Mouse (Mus musculus): ENCODE measurements around the gene Tnfrsf13c.

The Tnfrsf13c gene

GRCm38 (mm10) chr15:82207504-82208219 lies 16.5 kb downstream of the Tnfrsf13c start:
- no peak for DNase-seq (ENCODE audit: low spot score)

- DNase-seq (ENCODE audit: low spot score): no peak
Measured at GRCm38 (mm10) chr15:82207105-82207459, 17.1 kb downstream of the Tnfrsf13c start.

DNA sequence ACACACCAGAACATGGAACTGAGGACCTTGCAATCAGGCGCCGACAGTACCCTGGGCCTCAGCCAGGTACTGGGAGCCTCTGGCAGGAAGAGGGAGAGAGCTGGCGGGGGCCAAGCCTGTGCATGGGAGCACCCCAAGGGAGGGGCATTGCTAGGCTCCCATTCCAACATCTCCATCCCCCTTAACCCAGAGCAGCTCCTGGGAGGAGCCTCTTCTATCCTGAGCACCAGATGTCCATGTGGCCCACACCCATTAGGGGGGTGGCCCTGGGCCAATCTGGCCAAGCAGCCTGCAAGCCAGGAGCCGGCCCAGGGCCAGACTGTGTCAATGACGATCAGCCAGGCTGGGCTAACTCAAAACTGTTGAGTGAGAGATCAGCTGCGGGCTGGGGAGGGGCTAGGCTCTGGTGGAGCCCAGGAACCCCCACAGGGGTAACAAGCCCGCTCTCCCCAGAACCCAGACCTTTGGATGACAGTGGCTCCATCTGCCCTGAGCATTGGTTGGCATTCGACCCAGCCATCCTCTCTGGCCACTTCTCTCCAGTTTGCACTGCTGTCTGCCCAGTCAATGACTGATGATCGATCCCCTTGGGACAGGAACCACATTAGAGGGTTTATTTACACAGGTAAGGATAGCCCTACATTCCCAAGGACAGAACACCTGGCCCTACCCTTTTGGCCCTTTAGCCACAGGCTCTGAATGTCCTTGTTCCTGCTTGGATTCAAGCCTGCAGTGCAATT lies 17.6 kb downstream of the Tnfrsf13c start:
- peak; percentile 48 for DNase-seq (ENCODE audit: low spot score)

DNA sequence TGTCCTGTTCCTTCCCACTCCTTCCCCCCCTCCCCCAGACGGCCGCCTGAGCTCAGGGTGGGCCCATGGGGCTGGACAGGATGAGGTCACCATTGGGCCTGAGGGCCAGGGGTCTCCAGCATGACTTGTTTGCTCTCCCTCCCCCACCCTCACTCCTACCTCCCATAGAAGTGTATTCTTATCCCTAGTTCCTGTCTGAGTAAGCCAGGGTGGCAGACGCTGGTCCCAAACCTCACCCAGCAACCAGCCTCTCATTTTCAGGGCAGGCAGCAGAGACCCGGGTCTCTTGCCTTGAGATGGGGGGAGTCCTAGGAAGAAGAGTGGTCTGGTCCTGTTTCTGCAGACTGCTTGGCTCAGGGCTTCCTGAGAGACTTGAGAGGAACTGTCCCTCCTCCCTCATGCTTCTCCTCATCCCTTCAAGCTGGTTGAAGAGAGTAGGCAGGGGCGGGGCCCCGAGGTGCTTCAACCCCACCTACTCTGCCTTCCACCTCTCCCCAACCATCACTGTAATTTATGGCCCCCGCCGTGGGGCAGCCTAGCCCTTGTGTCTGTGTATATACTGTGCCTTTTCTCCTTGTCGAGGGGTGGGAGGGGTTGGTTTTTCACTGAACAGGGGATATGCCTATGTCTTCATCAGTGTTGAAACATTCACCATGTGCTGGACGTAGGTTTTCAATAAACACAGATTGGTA lies 19.3 kb downstream of the Tnfrsf13c start:
- no peak for DNase-seq (ENCODE audit: low spot score)

GRCm38 (mm10) chr15:82203611-82204351 lies 20.4 kb downstream of the Tnfrsf13c start:
- DNase-seq (ENCODE audit: low spot score): no peak

DNA sequence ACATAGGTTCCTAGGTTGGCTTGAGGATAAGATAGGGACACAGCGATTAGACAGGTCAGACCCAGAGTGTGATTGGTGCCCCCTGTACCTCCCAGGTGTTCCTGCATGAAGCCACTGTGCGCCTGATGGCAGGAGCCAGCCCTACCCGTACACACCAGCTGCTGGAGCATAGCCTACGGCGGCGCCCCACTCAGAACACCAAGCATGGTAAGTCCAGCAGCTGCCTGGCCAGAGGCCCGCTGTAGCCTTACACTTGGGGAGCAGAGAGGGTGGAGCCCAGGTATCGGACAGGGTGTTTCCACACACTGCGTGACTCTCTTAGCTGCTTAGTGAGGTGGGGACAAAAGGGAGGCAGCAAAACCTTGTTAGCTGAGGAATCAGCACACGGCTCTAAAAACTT lies 21.1 kb downstream of the Tnfrsf13c start:
- no peak for DNase-seq (ENCODE audit: low spot score)

- no peak for DNase-seq (ENCODE audit: low spot score)
Measured at GRCm38 (mm10) chr15:82202086-82202485, 22.1 kb downstream of the Tnfrsf13c start.

GRCm38 (mm10) chr15:82199546-82199945 lies 24.6 kb downstream of the Tnfrsf13c start:
- no peak for DNase-seq (ENCODE audit: low spot score)

GRCm38 (mm10) chr15:82198342-82198741 lies 25.8 kb downstream of the Tnfrsf13c start:
- DNase-seq (ENCODE audit: low spot score): no peak

GRCm38 (mm10) chr15:82197937-82198336 lies 26.2 kb downstream of the Tnfrsf13c start:
- no peak for DNase-seq (ENCODE audit: low spot score)

DNA sequence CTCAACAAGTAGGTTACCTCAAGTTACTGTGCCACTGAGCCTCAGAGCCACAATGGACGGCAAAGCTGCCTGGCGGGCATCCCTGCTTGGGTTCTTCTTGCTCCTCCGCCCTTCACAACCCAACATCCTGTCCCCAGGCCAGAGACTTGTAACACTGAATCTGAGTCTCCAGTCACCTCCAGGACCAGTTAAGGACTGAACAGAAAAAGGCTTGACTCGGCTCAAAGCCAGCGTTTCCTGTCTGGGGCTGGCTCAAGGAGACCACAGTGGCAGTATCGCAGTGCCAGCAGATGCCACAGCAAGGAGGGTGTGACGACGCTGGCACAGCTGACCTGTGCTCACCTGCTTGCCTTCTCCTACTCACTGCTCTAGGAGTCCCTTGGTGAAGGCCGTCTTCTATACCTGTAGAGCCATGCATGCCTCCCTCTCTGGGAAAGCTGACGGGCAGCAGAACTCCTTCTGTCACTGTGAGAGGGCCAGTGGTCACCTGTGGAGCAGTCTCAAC lies 26.9 kb downstream of the Tnfrsf13c start:
- no peak for DNase-seq (ENCODE audit: low spot score)

DNA sequence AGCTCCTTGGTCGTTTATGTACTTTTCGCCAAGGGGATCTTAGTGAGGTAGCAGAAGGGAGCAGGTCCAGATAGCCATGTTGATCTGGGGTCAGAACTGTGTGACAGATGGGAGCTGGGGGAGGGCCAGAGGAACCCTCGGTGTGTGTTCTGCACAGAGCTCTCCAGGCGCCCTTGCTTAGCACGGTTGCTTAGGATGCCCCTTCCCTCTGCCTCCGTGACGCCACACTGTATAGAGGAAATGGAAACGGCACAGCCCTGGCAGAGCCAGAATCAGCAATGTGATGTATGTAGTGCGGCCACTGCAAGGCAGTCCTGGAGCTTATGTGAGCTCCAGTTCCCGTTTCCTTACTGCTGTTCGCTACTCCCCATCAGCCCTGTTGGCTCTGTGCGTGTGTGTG lies 27.9 kb downstream of the Tnfrsf13c start:
- DNase-seq (ENCODE audit: low spot score): no peak

DNA sequence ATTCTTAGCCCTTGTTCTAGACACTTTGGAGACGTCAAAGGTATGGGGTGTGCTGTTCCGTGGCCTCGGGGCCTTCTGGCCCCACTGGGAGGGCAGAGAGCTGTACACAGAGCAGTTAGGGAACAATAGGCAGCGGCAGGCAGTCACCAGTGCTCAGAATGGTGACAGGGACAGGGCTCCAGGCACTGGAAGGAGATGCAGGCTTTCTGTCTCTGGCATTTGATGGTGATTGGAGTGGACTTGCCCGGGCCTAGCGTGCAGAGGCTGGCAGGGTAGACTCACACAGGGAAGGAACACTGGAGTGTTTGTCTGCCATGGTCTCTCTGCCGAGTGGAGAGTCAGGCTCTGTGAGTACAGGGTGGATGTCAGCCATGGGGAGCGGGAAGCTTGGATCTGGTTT lies 31.6 kb downstream of the Tnfrsf13c start:
- no peak for DNase-seq (ENCODE audit: low spot score)

DNA sequence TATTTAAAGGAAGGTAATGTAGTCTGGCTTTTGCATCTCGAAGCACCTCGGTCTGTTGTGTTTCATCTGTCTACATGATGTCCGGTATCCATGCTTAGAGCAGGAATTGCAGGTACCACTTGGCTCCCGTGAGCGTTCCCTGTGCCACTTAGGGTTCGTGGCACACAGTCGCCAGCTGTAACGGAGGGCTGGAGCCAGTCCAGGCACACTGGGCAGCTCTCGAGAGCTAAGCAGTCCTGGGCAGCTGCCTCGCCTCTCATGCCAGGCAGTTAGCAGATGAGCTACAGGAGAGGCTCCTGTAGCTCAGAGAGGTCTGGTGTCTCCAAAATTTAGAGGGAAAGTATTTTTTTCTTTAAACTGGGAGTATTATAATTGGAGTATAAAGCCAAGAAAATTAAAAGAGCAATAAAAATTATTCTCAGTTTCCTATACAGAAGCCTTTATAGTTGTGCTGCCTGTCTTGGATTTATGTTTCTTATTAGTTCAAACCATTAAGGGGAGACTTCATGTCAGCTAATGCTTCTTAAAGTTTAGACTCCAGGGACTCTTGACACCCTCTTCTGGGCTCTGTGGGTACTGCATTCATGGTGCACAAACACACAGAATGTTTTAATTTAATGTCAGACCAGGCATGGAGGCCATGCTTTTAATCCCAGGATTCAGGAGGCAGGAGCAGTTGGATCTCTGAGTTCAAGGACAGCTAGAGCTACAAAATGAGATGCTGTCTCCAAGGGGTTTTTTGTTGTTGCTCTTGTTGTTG lies 35.5 kb downstream of the Tnfrsf13c start:
- DNase-seq (ENCODE audit: low spot score): no peak

DNA sequence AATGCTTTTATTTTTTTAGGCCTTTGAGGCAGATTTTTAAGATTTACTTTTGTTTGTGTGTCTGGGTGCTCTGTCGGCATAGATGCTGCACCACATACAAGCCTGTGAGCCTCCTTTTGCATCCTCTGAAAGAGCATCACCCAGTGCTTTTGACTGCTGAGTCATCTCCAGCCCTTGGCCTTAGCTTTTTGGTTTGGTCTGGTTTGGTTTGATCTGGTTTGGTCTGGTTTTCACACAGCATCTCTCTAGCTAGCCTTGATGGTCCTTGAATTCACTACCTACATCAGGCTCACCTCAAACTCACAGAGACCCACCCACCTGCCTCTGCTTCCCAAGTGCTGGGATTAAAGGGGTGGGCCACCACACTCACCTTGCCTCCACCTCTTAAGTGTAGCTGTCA lies 36.2 kb downstream of the Tnfrsf13c start:
- DNase-seq (ENCODE audit: low spot score): no peak

DNA sequence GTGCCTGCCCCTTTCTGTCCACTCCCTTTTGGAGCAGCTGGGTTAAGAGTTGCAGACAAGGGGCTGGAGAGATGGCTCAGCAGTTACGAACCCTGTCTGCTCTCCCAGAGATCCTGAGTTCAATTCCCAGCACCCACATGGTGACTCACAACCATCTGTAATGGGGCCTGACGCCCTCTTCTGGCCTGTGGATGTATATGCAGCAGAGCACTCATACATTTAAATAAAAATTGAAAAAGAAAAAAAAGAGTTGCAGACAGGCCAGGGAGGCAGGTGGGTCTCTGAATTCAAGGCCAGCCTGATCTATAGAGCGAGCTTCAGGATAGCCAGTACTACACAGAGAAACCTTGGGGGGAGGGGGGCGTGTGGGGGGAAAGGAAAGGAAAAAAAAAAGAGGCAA lies 36.8 kb downstream of the Tnfrsf13c start:
- DNase-seq (ENCODE audit: low spot score): no peak

DNA sequence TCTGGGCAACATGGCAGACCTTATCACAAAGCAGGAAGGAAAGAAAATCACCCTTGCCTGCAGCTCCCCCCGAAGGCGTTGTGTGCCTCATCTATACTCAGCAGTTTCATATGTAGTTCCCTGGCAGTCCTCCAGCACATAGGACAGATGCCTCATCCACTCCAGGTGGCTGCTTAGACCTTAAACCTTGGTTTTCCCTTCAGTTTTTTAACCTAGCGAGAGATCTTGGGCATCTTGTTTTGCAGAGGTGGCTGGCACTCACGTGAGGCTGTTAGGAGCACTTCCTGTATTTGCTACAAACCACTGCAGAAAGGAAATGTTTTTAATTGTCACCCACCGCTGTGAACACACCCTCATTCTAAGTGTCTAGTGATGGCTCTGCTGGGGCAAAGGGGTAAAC lies 37.2 kb downstream of the Tnfrsf13c start:
- DNase-seq (ENCODE audit: low spot score): no peak

GRCm38 (mm10) chr15:82186131-82186530 lies 38.0 kb downstream of the Tnfrsf13c start:
- no peak for DNase-seq (ENCODE audit: low spot score)

DNA sequence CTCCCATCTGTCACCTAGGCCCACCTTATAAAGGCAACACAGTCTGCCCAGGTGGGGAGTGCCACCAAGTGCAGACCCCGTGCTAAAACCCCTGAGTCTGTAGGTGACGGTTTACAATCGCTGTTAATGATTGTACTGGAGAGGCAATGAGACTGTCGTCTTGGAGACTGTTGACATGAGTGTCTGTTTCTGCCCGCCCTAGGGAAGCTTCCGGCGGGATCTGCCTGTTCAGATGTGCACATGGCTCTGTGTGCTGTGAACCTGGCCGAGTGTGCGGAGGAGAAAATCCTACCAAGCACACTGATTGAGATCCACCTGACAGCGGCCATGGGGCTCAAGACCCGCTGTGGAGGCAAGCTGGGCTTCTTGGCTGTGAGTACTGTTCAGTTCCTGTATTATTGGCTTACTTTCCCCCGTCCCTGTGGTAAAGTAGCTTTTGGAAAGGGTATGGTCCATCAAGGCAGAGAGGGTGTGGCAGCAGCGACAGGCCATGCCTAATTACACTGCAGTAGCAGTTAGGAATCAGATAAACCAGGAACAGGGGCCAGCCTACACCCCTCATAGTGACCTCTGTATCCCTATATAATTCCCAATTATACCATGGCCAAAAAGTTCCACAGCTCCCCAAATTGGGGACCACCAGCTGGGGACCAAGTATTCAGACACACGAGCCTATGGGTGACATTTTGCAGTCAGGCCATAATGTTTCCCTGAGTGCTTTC lies 38.9 kb downstream of the Tnfrsf13c start:
- no peak for DNase-seq (ENCODE audit: low spot score)

GRCm38 (mm10) chr15:82184656-82185055 lies 39.5 kb downstream of the Tnfrsf13c start:
- DNase-seq (ENCODE audit: low spot score): no peak

DNA sequence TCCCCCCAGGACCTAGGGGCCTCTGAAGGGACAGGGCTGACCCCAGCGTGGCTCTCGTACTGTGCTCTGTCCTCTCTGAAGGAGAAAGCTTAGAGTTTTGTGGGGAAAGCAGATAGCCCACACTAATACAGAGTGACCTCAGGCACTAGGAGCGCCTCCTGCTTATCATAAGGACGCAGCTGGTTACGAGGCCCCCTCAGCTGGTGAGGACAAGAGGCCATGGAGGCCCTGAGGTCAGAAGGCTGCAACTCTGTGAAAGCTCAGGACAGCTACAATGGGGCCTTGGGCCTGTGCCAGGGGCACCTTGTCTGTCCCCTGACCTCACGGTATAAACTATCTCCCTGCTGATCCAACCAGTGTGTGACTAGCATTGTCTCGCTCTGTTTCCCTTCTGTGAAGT lies 40.0 kb downstream of the Tnfrsf13c start:
- DNase-seq (ENCODE audit: low spot score): no peak

Data from urinary bladder, postnatal 25 days (tissue).